Mouse (Mus musculus) T-helper 17 cell (primary cell): ENCODE measurements at regions not wholly inside any gene's neighbourhood (a gene's known extent, or its start where the extent isn't known, plus 50 kb on each side); places are given as distances from the start of the nearest gene placed in this dataset.

Experiments
- in situ Hi-C, 2 experiments: fragments of 300-600 bp; cut with MboI, MseI; formaldehyde crosslinking; loops; 1 replicate in 1 of 2; 2 replicates in 1 of 2; pipeline ENCODE4 v1.15.1; 2025; ENCODE audit warnings: high pct_unique_total_duplicates in 2 of 2

DNA sequence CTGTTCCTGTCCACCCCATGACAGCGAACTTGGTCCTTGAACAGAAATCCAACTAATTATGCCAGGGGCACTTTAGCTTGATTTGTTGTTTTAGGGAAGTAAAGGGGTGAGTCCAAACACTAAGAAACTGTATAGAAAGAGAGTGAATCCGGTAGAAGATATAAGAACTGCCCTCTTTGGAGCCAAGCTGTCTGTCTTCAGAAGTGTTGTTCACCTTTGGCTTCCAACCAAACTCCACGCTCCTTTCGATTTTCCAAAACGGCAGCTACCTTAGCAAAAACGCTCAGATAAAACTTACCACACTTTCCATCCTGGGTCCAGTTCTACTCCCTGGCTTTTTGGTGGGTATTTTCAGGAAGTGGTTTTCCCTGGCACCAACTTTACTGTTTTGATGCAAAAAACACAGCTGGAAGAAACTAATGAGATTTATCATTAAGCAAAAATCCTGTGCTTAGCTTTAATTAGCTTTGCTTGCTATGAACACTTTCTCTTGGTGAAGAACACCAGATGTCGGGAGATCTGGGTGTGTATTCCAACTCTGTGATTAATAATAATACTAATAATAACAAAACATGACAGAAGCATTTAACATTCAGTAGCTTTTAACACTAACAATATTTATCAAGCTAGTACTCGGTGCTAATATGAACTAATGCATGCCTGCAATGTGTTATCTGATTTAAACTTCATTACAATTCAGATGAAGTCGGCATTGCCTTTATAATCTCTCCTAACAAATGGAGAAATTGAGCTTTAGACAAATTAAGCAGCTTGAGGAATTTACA, 365.3 kb downstream of the Ets1 start:
- in situ Hi-C loops: no loop called here

DNA sequence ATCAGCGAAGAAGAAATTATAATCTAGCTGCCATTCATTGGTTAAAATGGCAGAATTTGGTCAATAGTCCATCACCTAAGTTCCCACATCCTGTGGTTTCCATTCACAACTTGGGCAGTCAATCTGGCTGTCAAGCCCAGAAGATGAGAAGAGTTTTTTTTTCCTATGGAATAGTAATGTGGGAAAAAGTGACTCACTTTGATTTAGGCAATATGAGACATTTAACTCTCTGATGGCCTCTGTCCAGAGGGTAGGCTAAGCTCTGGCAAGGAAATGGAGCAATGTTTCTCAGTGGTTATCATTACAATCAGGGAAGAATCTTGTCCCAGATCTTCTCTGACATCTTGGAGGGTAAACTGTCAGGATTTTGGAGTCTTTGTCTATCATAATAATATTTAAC, 367.9 kb downstream of the Ets1 start:
- in situ Hi-C loops: no loop called here

DNA sequence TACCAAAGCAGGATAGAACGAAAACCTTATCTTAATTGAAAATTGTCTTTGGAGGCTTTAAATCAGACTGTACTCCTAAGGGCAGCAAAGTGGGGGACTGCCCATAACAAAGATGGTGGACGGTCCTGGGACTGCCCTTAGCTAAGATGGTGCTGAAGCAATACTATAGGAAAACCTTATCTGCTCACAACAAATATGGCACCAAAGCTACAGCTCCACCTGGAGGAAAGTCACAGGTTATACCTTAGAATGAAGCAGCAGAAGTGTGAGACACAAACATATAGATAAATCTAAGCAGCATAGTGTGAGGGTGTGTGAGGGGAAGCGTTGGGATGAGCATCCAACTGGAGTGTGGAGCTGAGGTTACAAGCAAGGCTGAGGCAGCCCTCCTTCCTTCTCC, 368.5 kb downstream of the Ets1 start:
- in situ Hi-C loops: no loop called here

DNA sequence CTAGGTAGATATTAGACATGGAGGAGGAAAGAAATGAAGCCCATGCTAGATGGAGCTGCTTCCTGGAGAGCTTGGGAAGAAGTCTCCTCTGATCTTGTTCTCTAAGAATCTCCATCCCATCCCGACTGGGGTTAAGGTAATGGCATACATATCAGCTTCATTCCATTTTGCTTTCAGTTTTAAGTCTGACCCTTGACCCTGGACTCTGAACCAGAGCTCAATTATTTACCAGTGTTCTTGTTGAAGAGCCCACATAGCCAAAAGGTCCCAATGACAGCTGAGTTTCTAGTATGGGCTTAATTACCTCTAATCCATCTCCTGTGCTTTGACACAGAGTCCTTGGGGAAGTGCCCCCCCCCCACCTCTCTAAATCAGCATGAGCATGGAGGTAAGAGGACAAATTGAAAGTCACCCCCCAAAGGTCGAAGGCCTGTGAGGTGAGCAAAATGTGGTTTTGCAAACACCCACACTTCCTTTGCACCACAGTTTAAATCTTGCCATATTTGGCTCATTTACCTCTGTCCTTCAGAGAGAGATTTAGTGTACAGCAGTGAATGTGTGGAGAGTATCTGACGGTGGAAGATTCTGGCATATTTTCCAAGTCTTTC, 371.5 kb downstream of the Ets1 start:
- in situ Hi-C loops: no loop called here

DNA sequence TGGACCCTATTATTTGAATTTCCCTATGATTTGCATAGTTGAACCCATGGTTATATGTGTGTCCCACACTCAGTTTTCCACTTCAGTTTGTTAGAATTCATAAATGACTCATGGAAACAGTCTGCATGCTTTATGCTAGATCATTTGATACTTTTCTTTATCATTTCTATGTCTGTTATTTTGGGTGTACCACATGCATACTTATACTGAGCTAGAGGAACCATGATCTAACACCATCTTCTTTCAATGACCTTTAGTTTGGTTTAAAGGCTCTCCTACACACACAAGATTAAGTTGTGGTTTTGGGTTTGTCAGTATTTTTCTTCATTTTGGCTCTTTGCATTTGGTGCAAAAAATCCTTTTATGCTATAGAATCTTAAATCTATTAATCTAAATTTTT, 375.2 kb downstream of the Ets1 start:
- in situ Hi-C loops: no loop called here

DNA sequence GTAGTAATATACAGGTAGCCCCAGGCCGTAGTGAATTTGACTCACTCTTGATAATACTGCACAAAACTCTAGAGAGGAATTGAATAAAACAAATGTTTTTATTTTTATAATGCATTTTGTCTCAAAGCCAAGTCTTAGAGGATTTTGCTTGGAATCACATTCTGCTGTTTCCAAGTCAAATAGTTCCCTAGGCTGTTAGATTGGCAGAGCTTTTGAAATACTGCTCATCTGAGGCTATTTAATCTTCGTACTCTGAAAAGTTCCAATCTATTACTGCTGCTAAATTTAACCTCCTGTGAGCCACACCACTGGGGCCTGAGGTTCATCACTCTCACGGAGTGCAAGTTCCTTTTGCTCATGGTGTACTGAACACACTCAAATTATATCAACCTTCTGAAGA, 399.4 kb downstream of the Ets1 start:
- in situ Hi-C loops: no loop called here

DNA sequence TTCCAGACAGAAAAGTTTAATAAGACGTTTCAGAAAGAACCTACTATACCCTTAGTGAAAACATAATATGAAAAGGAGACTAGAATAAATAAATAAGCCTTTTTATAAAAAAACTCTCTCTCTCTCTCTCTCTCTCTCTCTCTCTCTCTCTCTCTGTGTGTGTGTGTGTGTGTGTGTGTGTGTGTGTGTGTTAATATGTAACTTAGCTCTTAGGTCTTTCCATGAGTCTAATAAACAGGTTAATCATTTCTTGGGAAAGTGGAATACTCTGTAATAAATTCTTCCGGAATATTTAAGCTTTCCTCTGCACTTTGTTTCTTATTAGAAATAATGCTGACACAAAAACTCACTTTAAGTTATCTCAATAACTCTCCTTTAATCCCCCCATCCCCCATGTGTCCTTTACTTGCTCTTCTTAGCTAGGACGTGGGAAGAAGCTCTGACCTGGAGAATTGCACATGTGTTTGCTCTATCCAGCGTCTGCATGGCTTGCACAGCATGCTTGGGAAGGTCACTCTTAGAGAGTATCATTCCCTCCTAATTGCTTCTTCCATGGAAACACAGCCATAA, 403.3 kb downstream of the Ets1 start:
- in situ Hi-C loops: no loop called here

DNA sequence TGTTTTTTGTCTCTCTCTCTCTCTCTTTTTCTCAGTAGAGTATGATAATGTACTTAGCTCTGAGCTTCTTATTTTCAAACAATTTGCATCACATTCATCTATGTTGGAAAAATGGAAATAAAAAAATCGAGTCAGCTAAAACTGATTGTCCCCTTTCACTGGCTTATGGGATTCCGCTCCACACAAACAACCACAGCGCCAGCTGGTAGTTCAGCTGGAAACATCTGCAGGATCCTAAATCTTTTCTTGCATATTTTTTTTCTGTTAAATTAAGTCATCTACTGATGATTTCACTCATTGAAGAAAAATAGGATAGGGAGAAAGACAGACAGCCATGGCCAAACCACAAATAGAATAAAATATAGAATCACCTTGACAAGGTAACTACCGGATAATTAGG, 414.8 kb downstream of the Ets1 start:
- in situ Hi-C loops: no loop called here

DNA sequence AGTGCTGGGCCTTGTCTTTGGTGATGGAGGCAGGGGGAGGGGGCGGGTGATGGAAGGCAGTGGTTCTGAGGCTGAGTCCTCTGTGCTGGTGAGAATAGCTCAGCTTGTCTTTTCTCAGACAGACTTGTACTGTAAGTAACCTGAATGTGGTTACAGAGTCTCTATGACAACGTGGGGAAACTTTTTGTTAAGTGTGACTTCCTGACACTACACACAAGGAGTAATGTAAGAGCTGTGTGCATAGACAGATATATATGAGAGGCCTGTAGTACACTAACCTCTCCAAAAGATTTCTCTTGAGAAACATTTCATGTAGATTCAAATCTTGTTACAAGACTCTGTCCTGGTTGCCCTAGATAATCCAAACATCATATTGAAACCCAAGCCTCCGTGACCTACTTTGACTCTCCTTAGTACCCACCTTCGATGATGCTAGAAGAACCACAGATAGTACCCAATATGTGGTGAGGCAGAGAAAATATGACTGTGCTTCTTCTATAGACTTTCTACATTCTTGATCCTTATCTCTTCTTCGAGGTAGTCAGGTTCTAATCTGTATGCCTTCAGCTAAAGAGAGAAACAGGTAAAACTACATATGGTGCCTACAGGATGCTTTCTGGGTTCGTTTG, 424.7 kb downstream of the Ets1 start:
- in situ Hi-C loops: loop anchor here (5.0 to 10.0 kb wide), 5 partner anchors 38 to 363 kb away; no protein-coding TSS in a partner anchor

DNA sequence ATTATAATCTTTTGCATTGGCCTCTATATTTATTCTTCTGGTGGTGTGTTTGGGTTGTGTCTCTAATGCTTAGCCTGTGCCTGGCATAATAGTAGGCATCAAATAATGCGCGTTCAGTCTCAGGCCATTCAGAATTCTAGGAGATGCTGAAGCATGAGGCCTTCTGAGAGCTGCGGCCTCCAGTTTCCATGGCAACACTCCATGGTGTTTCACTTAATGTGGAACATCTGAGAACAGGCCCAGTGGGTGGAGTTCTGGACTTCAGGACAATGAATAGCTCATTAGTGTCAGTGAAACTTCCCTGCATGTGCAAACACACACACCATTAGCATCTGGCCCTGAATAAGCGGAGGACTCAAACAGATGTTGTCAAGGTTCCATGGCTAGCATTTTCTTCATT, 426.5 kb downstream of the Ets1 start:
- in situ Hi-C loops: loop anchor here (5.0 to 10.0 kb wide), 5 partner anchors 40 to 365 kb away; no protein-coding TSS in a partner anchor

DNA sequence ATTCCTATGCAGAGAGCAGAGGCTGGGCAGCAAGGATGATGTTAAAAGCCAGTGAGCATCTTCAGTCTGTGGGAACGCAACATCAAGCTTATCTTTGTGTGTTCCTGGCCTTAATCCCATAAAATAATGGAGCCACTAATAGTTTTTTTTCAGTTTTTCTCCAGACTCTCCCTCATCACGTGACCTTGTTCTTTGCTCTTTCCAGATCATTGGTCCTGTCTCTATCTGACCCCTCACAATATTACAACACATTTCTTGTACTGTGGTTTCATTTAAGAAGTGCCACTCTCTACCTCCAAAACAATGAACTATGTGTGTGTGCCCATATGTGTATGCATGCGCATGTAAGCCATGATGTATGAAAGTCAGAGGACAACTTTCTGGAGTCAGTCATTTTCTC, 429.3 kb downstream of the Ets1 start:
- in situ Hi-C loops: loop anchor here in 1 of 2 experiments (5.0 to 10.0 kb wide), 2 partner anchors 38 to 121 kb away; no protein-coding TSS in a partner anchor

DNA sequence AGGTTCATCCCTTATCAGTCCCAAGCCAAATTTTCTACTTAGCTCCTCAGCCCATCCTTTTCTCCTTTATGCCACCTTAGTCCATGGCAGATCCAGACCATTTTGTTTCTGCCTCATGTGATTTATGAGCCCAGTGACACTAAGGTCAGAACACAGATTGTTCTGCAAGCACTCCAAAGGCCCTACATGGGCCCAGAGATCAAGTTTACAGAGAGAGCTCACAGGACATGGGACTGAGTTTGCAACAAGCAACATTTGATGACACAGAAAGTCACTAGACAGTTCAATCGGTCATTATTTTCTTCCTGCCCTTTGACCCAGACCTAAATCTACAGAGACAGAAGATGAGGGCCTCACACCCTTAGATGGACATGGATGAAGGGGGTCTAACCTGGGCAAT, 431.5 kb downstream of the Ets1 start:
- in situ Hi-C loops: loop anchor here in 1 of 2 experiments (5.0 to 10.0 kb wide), 2 partner anchors 40 to 123 kb away; no protein-coding TSS in a partner anchor

DNA sequence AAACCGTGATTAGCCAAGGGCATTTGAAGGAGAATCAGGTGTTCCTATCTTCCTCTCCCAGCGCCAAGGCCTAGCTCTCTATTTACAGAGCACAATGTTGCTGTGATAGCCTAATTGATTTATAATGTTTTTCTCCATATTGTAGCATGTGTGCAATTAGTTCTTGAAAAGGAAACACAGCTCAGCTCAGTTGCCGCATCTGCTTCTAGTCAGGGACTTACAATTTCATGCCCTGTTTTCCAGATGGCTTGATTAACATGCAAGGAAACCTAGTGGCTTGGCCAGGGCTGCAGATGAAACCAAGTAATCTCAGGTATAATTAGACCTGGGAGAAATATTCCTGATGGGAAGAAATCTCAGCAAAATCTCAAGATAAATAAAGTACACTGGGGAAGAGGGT, 434.1 kb downstream of the Ets1 start:
- in situ Hi-C loops: no loop called here

DNA sequence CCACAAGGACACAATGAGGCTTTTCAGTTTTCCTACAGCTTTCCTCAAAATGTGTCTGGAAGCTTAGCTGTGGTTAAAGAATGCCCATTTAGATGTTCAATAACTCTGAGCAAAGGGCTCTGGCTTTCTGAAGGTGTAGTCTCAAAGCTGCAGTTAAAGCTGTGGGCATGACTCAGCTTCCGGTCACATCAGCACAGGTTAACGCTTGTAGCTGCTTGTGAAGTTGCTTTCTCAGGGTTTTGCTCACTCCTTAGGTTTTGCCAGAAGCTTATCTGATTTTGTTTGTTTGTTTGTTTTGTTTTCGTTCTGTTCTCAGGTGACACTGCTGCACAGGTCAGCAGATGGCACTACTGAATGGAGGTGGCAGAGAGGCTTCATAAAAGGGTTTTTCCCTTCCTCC, 444.2 kb downstream of the Ets1 start:
- in situ Hi-C loops: no loop called here

DNA sequence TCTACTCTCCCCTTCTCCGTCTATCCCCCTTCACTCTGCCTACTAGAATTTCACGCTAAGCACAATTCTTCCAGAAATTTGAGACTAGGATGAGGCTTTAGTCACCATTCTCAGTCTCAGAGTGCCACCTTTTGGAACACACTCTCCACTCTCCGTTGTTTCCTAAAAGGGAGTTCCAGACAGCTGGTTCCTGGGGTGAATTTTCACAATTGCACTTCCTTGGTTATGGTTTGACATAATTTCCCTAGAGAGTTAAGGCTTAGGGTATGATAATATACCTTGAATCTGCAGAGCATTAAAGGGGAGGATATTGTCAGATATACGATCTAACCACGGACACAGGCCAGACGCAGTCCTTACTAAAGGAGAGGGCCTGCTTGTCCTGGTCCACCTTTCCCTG, 444.8 kb downstream of the Ets1 start:
- in situ Hi-C loops: no loop called here

DNA sequence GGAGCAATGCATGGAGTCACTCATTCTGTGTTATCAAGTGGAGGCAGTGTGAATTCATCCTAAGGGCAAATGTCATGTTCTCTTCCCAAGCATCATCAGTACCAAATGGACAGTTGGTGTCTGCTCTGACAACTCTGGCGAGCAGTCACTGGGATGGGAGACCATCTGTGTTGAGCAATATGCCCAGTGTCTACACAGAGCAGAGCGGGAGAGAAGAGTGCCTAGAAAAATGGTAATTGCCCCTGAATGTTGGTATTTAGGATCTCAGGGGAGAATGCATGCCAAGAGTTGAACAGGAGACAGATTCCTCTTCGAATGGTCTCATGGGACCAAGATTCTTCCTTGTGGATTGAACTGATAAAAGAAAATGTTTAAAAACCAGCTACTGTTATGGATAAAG, 454.0 kb downstream of the Ets1 start:
- in situ Hi-C loops: loop anchor here (5.0 to 10.0 kb wide), 4 partner anchors 145 to 685 kb away; no protein-coding TSS in a partner anchor

DNA sequence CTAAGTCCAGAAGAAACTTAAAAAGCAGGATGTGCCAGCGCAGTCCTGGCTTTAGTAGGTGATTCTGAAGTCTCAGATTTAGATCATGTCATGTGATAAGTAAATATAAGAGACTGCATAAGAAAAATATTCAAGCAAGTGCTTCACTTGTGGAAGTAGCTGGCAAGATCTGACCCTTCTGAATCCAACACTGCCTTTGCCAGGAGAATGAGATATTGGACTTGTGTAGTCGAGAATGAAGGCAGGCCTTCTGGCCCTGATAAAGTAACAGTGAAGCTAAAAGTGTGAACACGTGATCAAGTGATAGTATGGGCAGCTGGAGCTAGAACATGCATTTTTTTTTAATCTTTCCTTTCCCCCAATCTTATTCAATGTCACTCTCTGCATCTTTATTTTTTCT, 455.6 kb downstream of the Ets1 start:
- in situ Hi-C loops: loop anchor here (5.0 to 10.0 kb wide), 4 partner anchors 147 to 687 kb away; no protein-coding TSS in a partner anchor

DNA sequence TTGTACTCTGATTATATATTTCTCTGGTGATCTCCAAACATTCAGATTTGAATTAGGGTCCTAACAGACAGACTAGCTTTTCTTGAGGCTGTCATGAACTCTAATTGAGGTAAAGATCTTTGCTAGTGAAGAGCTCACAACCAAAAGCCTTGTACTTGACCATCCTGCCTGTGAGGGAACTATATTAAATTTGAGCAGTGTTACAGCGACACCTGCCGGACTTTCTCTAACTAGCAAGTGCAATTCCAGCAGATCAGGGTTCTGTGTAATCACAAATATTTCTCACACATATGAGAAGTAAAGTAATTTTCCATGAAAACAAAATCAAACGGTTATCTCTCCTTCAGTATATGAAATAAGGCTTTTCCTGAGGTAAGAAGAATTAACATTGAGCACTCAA, 459.6 kb downstream of the Ets1 start:
- in situ Hi-C loops: loop anchor here (5.0 to 10.0 kb wide), 3 partner anchors 151 to 691 kb away; no protein-coding TSS in a partner anchor

DNA sequence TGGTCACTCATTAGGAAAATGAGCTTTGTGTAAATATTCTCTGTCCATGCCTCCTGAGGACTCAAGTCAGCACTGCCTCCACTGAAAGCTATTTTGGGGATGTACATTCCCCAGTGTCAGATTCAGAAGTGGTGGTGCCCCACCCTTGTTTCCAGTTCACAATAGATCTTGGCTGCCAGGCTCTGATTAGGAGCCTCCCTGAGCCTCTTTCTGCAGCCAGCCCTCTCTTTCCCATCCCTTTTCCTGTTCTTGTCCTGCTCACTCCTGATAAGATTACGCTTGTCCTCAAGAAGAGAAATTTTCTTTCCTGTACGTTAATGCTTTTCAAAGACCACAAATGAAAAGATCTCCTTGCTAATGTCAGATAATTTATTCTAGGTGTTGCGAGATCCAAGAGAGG, 465.2 kb downstream of the Ets1 start:
- in situ Hi-C loops: loop anchor here in 1 of 2 experiments (10.0 kb wide), 1 partner anchor 144 kb away; no protein-coding TSS in a partner anchor

DNA sequence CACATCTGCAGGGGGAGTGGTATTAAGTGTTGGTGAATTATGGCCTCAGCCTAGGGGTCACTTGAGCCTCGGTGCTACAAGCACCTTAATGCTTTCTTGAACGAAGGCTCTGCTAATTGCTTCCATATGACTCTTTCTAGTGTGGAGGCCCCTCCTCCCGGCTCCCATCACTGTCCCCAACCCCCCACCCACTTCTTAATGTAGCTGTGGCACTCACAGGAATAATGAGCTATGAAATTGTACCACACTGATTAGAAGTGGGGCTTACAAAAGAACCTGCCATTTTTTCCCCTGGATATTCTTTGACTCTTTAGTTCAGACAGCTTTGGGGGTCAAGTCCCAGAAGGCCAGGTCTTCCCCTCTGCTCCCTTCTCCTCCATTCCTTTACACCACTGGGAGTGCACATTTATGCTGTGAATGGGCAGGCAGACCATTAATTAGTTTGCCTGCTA, 468.6 kb downstream of the Ets1 start:
- in situ Hi-C loops: loop anchor here in 1 of 2 experiments (10.0 kb wide), 1 partner anchor 140 kb away; no protein-coding TSS in a partner anchor

DNA sequence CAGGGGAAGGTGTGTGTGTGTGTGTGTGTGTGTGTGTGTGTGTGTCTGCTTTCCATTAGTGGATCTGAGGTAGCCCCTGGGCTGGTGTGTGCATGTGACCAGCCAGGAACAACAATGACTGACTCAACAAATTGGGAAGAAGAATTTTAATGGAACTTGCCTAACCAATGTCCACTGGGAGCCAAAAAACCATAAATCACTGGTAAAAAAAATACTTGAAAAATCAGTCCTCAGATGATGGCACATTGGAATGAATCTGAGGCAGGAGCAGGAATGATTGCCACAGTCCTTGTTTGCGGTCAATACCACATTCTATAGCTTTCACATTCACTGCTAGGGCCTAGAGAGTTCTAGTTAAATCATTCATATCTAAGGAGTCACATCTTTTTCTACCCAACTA, 487.8 kb downstream of the Ets1 start:
- in situ Hi-C loops: no loop called here

DNA sequence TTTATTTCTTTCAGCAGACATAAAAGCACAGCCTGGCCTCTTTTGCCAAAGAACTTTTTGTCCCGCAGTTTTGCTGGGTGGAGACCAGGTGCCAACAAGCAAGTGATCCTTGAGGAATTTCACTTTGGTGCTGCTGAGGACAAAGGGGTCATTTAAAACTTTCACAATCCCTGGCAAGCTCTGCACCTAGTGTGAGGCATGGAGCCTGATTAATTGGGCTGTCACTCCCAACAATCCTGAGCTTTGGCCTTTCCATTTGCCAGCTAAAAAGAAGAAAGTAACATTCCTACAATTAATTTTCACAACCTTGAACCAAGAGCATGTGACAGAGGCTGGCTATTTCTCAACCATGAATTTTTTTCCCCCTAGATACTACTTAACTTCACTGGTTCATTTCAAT, 516.2 kb downstream of the Ets1 start:
- in situ Hi-C loops: no loop called here
